Mouse (Mus musculus) kidney, adult 2 months (tissue): ENCODE measurements around the gene Dram1. TPM values are rescaled to one million over a fixed set of nuclear protein-coding genes. Genes with fewer than 3 reads are reported as not detected.

ENCODE experiments used
- DNase-seq: peaks from one replicate; pipeline ENCODE4 v3.0.0; 2021
- H3K27ac ChIP-seq: fragments of 200-500 bp; 2 replicates; pipeline ENCODE4 v1.5.1; 2012; ENCODE audit warnings: low read depth, low read length, control low read depth, inconsistent platforms; ENCODE audit not compliant: insufficient read depth
- H3K27me3 ChIP-seq: fragments of 200-500 bp; replicated peaks from 2 replicates; pipeline ENCODE4 v1.6.1; 2012; ENCODE audit warnings: mild to moderate bottlenecking, moderate library complexity, low read length, inconsistent platforms; ENCODE audit not compliant: control insufficient read depth, insufficient read depth
- H3K36me3 ChIP-seq: fragments of 200-500 bp; 2 replicates; pipeline ENCODE4 v1.6.1; 2012; ENCODE audit warnings: mild to moderate bottlenecking, moderate library complexity, low read length, inconsistent platforms; ENCODE audit not compliant: control insufficient read depth, insufficient read depth
- H3K4me1 ChIP-seq: fragments of 200-500 bp; 2 replicates; pipeline ENCODE4 v1.6.1; 2011; ENCODE audit warnings: low read length; ENCODE audit not compliant: control insufficient read depth, insufficient read depth
- H3K4me3 ChIP-seq: fragments of 200-500 bp; 2 replicates; pipeline ENCODE4 v1.5.1; 2011; ENCODE audit warnings: mild to moderate bottlenecking, low read depth, low read length, control low read depth; ENCODE audit not compliant: insufficient read depth
- CTCF ChIP-seq: fragments of 200-500 bp; conservative IDR thresholded peaks from 2 replicates; pipeline ENCODE4 v1.5.1; 2011; ENCODE audit warnings: low read depth, mild to moderate bottlenecking, control low read depth, low read length, moderate library complexity, mixed read lengths; ENCODE audit not compliant: insufficient read depth, insufficient read length
- POLR2A ChIP-seq: fragments of 200-500 bp; IDR thresholded peaks from one replicate; pipeline ENCODE4 v1.6.1; 2011; ENCODE audit warnings: low read depth, low read length, control low read depth
- WGBS: fragments of 180-500 bp; shearing (Covaris S2); methylation state at CpG from one replicate; pipeline ENCODE4 v1.1.7; 2018; 5-methylcytosine and 5-hydroxymethylcytosine counted together
- polyA plus RNA-seq: library from polyadenylated mRNA; depleted of rRNA; stranded (reverse); fragments of >200 nt; gene quantifications from 2 replicates; pipeline ENCODE4 v1.2.3, GENCODE M21; 2012

Dram1 gene
- polyA plus RNA-seq, 1 experiment, result 16.4 TPM

DNA sequence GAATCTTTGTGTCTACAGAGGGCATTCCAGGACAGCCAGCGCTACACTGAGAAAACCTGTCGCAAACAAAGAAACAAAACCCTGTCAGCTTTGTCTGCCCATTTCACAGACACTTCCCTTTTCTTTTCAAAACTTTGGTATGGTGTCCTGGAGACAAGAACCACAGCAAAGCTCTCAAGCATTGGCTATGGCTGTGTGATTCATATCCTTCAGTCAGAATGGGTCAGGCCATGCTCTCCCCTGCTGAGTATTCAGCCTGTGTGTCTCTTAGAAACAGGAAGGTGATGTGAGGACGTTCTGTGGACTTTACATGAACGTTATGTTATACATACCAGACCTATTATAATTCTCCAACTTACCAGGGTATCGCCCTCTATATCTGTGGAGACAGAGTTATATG is 38.8 kb upstream of the Dram1 start:
- no peak for DNase-seq
- 86% methylated on average over 5 of the region's 5 CpGs for WGBS
- H3K4me1 ChIP-seq, result no peaks in the 10 kb centered on the region
- no peaks in the 10 kb centered on the region for H3K36me3 ChIP-seq
- TF ChIP-seq POLR2A (no peak), CTCF (no peak)
- H3K27ac ChIP-seq, result no peak overlapping the region
- H3K4me3 ChIP-seq, result no peak overlapping the region
- H3K27me3 ChIP-seq, result no peaks in the 10 kb centered on the region

GRCm38 (mm10) chr10:88412290-88412995 is 33.6 kb upstream of the Dram1 start:
- no peaks in the 10 kb centered on the region for H3K4me1 ChIP-seq
- DNase-seq, result no peak
- no peak for TF ChIP-seq POLR2A
- no peak for TF ChIP-seq CTCF
- H3K27ac ChIP-seq, result no peak overlapping the region
- H3K27me3 ChIP-seq, result no peaks in the 10 kb centered on the region
- H3K36me3 ChIP-seq, result no peaks in the 10 kb centered on the region
- H3K4me3 ChIP-seq, result no peak overlapping the region
- WGBS, result 77% methylated on average over 17 of the region's 17 CpGs

DNA sequence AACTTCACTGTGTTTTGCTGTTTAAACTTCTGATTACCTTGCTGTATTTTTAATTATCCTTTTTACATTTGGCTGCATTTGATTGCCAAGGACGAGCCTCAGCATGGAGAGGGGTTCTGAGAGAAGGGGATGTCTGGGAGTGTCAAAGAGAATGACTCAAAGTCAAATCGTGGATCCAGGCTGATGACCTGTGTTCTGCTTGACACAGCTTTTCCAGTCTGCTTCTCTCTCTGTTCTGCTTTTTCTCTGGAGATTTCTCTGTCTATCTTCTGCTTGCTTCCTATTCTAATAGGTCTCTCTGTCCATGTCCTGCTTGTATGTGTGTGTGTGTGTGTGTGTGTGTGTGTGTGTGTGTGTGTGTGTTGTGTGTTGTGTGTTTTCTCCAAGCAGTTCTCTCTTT is 30.9 kb upstream of the Dram1 start:
- no peak for DNase-seq
- H3K27ac ChIP-seq, result no peak overlapping the region
- H3K4me1 ChIP-seq, result peaks cover 4% of the 10 kb centered on the region; the same call in 1 of the 2 replicates
- TF ChIP-seq CTCF (no peak), POLR2A (no peak)
- 58% methylated on average over 2 of the region's 2 CpGs for WGBS
- H3K27me3 ChIP-seq, result no peaks in the 10 kb centered on the region
- no peak overlapping the region for H3K4me3 ChIP-seq
- H3K36me3 ChIP-seq, result no peaks in the 10 kb centered on the region

GRCm38 (mm10) chr10:88407875-88408631 is 29.2 kb upstream of the Dram1 start:
- no peak for TF ChIP-seq POLR2A
- no peak for TF ChIP-seq CTCF
- 94% methylated on average over 12 of the region's 12 CpGs for WGBS
- Histone ChIP-seq H3K4me1 (peaks cover 4% of the 10 kb centered on the region; the same call in 1 of the 2 replicates), H3K36me3 (no peaks in the 10 kb centered on the region), H3K4me3 (no peak overlapping the region), H3K27me3 (no peaks in the 10 kb centered on the region), H3K27ac (no peak overlapping the region)
- no peak for DNase-seq

DNA sequence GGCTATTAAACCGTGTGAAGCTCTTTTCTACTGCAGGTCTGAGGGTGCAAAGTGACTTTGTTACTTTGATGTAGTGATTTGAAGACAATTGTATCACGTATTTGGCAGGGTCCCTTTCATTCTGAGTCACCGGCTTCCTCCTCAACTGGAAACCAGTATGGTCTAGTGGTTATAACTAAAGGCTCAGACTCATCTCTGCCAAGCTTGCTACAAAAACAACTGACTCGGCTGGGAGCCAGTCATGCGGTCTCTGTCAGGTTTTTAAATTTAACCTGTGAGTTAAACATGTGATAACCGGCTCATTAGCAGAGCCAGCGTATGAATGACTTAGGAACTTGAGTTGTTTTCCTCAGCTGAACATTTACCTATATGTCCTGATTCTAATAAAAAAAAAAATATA is 26.9 kb upstream of the Dram1 start:
- H3K36me3 ChIP-seq, result no peaks in the 10 kb centered on the region
- H3K27ac ChIP-seq, result no peak overlapping the region
- H3K27me3 ChIP-seq, result no peaks in the 10 kb centered on the region
- no peak overlapping the region for H3K4me3 ChIP-seq
- TF ChIP-seq CTCF (no peak), POLR2A (no peak)
- WGBS, result 22% methylated on average over 7 of the region's 7 CpGs
- peak; percentile 45 for DNase-seq
- peaks cover 4% of the 10 kb centered on the region; the same call in 1 of the 2 replicates for H3K4me1 ChIP-seq

DNA sequence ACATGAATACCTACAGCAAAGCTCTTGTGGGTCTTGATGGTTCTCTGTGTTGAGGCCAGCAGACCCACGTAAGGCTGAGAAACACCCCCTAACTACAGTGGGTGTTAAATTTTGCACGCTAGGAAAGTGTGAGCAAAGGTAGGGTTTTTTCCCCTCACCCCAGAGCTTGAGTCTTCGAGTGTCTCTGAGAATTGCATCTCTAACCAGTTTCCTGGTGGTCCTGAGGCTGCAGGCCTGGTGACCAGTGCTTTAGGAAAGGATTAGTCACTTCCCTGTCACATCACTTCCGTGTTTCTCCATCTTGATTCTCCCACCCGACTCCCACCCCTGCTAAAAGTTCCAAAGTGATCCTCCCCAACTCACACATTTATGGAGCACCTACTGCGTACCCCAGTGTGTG is 25.3 kb upstream of the Dram1 start:
- DNase-seq, result no peak
- Histone ChIP-seq H3K36me3 (no peaks in the 10 kb centered on the region), H3K27me3 (no peaks in the 10 kb centered on the region), H3K4me3 (no peak overlapping the region), H3K4me1 (peaks cover 4% of the 10 kb centered on the region; the same call in 1 of the 2 replicates), H3K27ac (no peak overlapping the region)
- TF ChIP-seq POLR2A, result no peak
- TF ChIP-seq CTCF, result no peak
- WGBS, result 74% methylated on average over 6 of the region's 6 CpGs

GRCm38 (mm10) chr10:88403021-88403420 is 24.1 kb upstream of the Dram1 start:
- no peak for TF ChIP-seq CTCF
- no peak for TF ChIP-seq POLR2A
- no peak overlapping the region for H3K27ac ChIP-seq
- no peak for DNase-seq
- WGBS, result 85% methylated on average over 4 of the region's 4 CpGs
- H3K36me3 ChIP-seq, result no peaks in the 10 kb centered on the region
- no peak overlapping the region for H3K4me3 ChIP-seq
- no peaks in the 10 kb centered on the region for H3K27me3 ChIP-seq
- peaks cover 4% of the 10 kb centered on the region; the same call in 1 of the 2 replicates for H3K4me1 ChIP-seq
